10 mouse cellular contexts compared by ENCODE assay signal in the genomic region with DNA sequence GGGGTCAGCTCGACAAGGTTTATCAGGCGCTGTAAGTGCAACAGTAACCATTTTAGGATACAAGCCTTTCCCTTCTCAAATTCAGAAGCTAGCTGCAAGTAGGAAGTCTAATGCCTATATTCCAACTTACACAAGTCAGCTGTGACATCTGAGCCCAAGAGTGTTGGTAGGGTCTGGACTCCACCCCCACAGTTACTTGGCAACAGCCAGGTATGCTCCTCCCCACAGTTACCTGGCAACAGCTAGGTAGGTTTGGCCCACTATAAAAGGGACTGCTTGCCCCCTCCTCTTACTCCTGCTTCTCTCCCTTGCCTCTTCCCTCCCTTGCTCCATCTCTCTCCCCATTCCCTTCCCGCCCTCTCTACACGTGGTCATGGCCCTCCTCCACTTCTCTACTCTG. TPM values are rescaled to one million over a fixed set of nuclear protein-coding genes. Genes with fewer than 3 reads are reported as not detected.
A peak's percentile ranks its signal among the peaks of the same experiment; 100 is the strongest.
DNase-seq lines count a peak whose midpoint lies in the region; ATAC-seq and TF ChIP-seq lines count a peak whose summit lies in the region.
"Had no signal": no experiment of that assay in that cellular context is flagged by ENCODE, and none has a peak within 500 bp of the region (broad histone marks: within the 10 kb centered on the region; RNA-seq: fewer than 3 reads in every experiment).

No protein-coding gene starts in this region.

- no peak overlapping the region for H3K9ac ChIP-seq in lung, embryonic 14.5 days
- H3K9ac ChIP-seq in lung, postnatal 0 days (replicated peaks; ENCODE audit: low read depth): no peak overlapping the region
- no peak overlapping the region; the same call in 1 of the 2 replicates for H3K9ac ChIP-seq in limb, embryonic 12.5 days (replicated peaks)
- H3K9ac ChIP-seq in neural tube, embryonic 15.5 days (replicated peaks): no peak overlapping the region

- peaks cover 25% of the 10 kb centered on the region for H3K36me3 ChIP-seq in lung, embryonic 14.5 days (ENCODE audit: insufficient read depth)
- no peaks in the 10 kb centered on the region for H3K36me3 ChIP-seq in lung, postnatal 0 days (ENCODE audit: insufficient read depth, low read length)
- peaks cover 43% of the 10 kb centered on the region for H3K36me3 ChIP-seq in forebrain, embryonic 10.5 days (replicated peaks)
- H3K36me3 ChIP-seq in limb, embryonic 12.5 days: peaks cover 36% of the 10 kb centered on the region
- peaks cover 27% of the 10 kb centered on the region for H3K36me3 ChIP-seq in neural tube, embryonic 15.5 days

- no peak for DNase-seq in lung, embryonic 14.5 days
- no peak for DNase-seq in lung, postnatal 0 days (ENCODE audit: low spot score)
- no peak for DNase-seq in forebrain, embryonic 10.5 days (ENCODE audit: extremely low spot score, low spot score)
- DNase-seq in thymus, postnatal 36 days: no peak
- DNase-seq in spleen, postnatal 10 days (ENCODE audit: low spot score in 2 of 2): no peak
- DNase-seq: kidney, adult 11 months; lung, postnatal 4 days had no signal

- peak overlapping the region; percentile 86; the same call in 1 of the 2 replicates for H3K4me3 ChIP-seq in lung, embryonic 14.5 days (ENCODE audit: low read depth, low read length)
- H3K4me3 ChIP-seq in lung, postnatal 0 days (ENCODE audit: low read depth, low read length): no peak overlapping the region
- peak overlapping the region; percentile 88 for H3K4me3 ChIP-seq in forebrain, embryonic 10.5 days
- H3K4me3 ChIP-seq in limb, embryonic 12.5 days (replicated peaks): peak overlapping the region; percentile 80
- 0 out of 2 replicates have a peak overlapping the region, but pooled peaks have one; percentile 91 for H3K4me3 ChIP-seq in neural tube, embryonic 15.5 days (replicated peaks)

- no peaks in the 10 kb centered on the region for H3K9me3 ChIP-seq in lung, embryonic 14.5 days (ENCODE audit: low read depth, low read length)
- H3K9me3 ChIP-seq in lung, postnatal 0 days (ENCODE audit: low read length): no peaks in the 10 kb centered on the region
- H3K9me3 ChIP-seq in forebrain, embryonic 10.5 days: no peaks in the 10 kb centered on the region
- H3K9me3 ChIP-seq in limb, embryonic 12.5 days: no peaks in the 10 kb centered on the region
- no peaks in the 10 kb centered on the region for H3K9me3 ChIP-seq in neural tube, embryonic 15.5 days (replicated peaks)

- H3K4me1 ChIP-seq in lung, embryonic 14.5 days (ENCODE audit: insufficient read depth): peaks cover 6% of the 10 kb centered on the region; the same call in 1 of the 2 replicates
- 0 out of 2 replicates have a peak, but pooled peaks cover 4% of the 10 kb centered on the region for H3K4me1 ChIP-seq in lung, postnatal 0 days (ENCODE audit: insufficient read depth, low read depth, low read length)
- peaks cover 27% of the 10 kb centered on the region for H3K4me1 ChIP-seq in forebrain, embryonic 10.5 days
- H3K4me1 ChIP-seq in limb, embryonic 12.5 days (replicated peaks): peaks cover 12% of the 10 kb centered on the region
- peaks cover 19% of the 10 kb centered on the region for H3K4me1 ChIP-seq in neural tube, embryonic 15.5 days

- peak overlapping the region; percentile 86 for H3K4me2 ChIP-seq in lung, embryonic 14.5 days
- H3K4me2 ChIP-seq in lung, postnatal 0 days (replicated peaks; ENCODE audit: low read depth, low read length): no peak overlapping the region
- H3K4me2 ChIP-seq in limb, embryonic 12.5 days: peak overlapping the region; percentile 82
- H3K4me2 ChIP-seq in neural tube, embryonic 15.5 days: peak overlapping the region; percentile 57

- no peak overlapping the region for H3K27ac ChIP-seq in lung, embryonic 14.5 days (ENCODE audit: low read depth)
- no peak overlapping the region for H3K27ac ChIP-seq in lung, postnatal 0 days (ENCODE audit: low read length)
- H3K27ac ChIP-seq in forebrain, embryonic 10.5 days: no peak overlapping the region
- H3K27ac ChIP-seq in limb, embryonic 12.5 days: no peak overlapping the region
- no peak overlapping the region for H3K27ac ChIP-seq in neural tube, embryonic 15.5 days (replicated peaks)

- no peaks in the 10 kb centered on the region for H3K27me3 ChIP-seq in lung, embryonic 14.5 days (ENCODE audit: insufficient read depth, low read length)
- no peaks in the 10 kb centered on the region for H3K27me3 ChIP-seq in lung, postnatal 0 days (replicated peaks; ENCODE audit: insufficient read depth, low read length)
- no peaks in the 10 kb centered on the region for H3K27me3 ChIP-seq in forebrain, embryonic 10.5 days (ENCODE audit: poor library complexity, severe bottlenecking)
- H3K27me3 ChIP-seq in limb, embryonic 12.5 days: no peaks in the 10 kb centered on the region
- no peaks in the 10 kb centered on the region for H3K27me3 ChIP-seq in neural tube, embryonic 15.5 days (replicated peaks)

- TF ChIP-seq EP300 in lung, postnatal 0 days (IDR thresholded peaks at IDR 0.05): no peak

- no peak for ATAC-seq in lung, embryonic 14.5 days (ENCODE audit: insufficient read depth)
- no peak for ATAC-seq in lung, postnatal 0 days
- ATAC-seq in limb, embryonic 12.5 days (ENCODE audit: insufficient number of reproducible peaks, insufficient read depth, low FRiP score, low TSS enrichment, low read depth): no peak
- ATAC-seq in neural tube, embryonic 15.5 days (ENCODE audit: low FRiP score): no peak
- ATAC-seq in megakaryocyte progenitor cell, adult 5-6 weeks (replicated peaks; ENCODE audit: poor library complexity): no peak

- no peak for TF ChIP-seq CTCF in lung, embryonic 14.5 days (IDR thresholded peaks at IDR 0.05; ENCODE audit: low read depth)
- no peak for TF ChIP-seq CTCF in lung, postnatal 0 days (IDR thresholded peaks at IDR 0.05)

- 56% methylated on average over 4 of the region's 4 CpGs for WGBS in lung, embryonic 14.5 days
- WGBS in lung, postnatal 0 days: 57% methylated on average over 4 of the region's 4 CpGs
- WGBS in forebrain, embryonic 10.5 days: 68% methylated on average over 4 of the region's 4 CpGs
- 71% methylated on average over 4 of the region's 4 CpGs for WGBS in limb, embryonic 12.5 days
- 66% methylated on average over 4 of the region's 4 CpGs for WGBS in neural tube, embryonic 15.5 days

RNA-seq across cellular contexts. Expression of a gene that starts 1.6 kb away (rescaled TPM):
- 22.8 and 26.7 TPM in 2 replicates for polyA plus RNA-seq in lung, embryonic 14.5 days (2014; fragmentation: Nextera tagmentation; extraction: Ambion mirVana)
- 6.8 and 7.5 TPM in 2 replicates for polyA plus RNA-seq in lung, postnatal 0 days (2015; fragmentation: Nextera tagmentation; extraction: Ambion mirVana)
- 35.6 and 36.7 TPM in 2 replicates for polyA plus RNA-seq in forebrain, embryonic 10.5 days (2016; fragmentation: Nextera tagmentation; extraction: Ambion mirVana)
- 34.5 and 35.7 TPM in 2 replicates for polyA plus RNA-seq in limb, embryonic 12.5 days (2016; fragmentation: Nextera tagmentation; extraction: Ambion mirVana)
- 31.0 and 34.5 TPM in 2 replicates for polyA plus RNA-seq in neural tube, embryonic 15.5 days (2015; fragmentation: Nextera tagmentation; extraction: Ambion mirVana)
- total RNA-seq in megakaryocyte progenitor cell, adult 5-6 weeks (2015): 22.8 and 29.0 TPM in 2 replicates
- 9.1 and 14.2 TPM in 2 replicates for total RNA-seq in megakaryocyte progenitor cell, adult 5-6 weeks (2017)

RNA-seq across cellular contexts. Expression of a gene that starts 18.5 kb away (rescaled TPM):
- polyA plus RNA-seq in lung, embryonic 14.5 days (2014; fragmentation: Nextera tagmentation; extraction: Ambion mirVana): 9.5 and 9.7 TPM in 2 replicates
- 2.1 and 2.3 TPM in 2 replicates for polyA plus RNA-seq in lung, postnatal 0 days (2015; fragmentation: Nextera tagmentation; extraction: Ambion mirVana)
- polyA plus RNA-seq in forebrain, embryonic 10.5 days (2016; fragmentation: Nextera tagmentation; extraction: Ambion mirVana): 7.4 and 7.5 TPM in 2 replicates
- polyA plus RNA-seq in limb, embryonic 12.5 days (2016; fragmentation: Nextera tagmentation; extraction: Ambion mirVana): 10.8 and 11.4 TPM in 2 replicates
- 4.9 and 5.6 TPM in 2 replicates for polyA plus RNA-seq in neural tube, embryonic 15.5 days (2015; fragmentation: Nextera tagmentation; extraction: Ambion mirVana)
- total RNA-seq in megakaryocyte progenitor cell, adult 5-6 weeks (2015): 17.0 and 18.7 TPM in 2 replicates
- total RNA-seq in megakaryocyte progenitor cell, adult 5-6 weeks (2017): 20.6 and 25.7 TPM in 2 replicates

RNA-seq across cellular contexts. Expression of a gene that starts 34.1 kb away (rescaled TPM):
- polyA plus RNA-seq in lung, embryonic 14.5 days (2014; fragmentation: Nextera tagmentation; extraction: Ambion mirVana): 69.5 and 81.2 TPM in 2 replicates
- polyA plus RNA-seq in lung, postnatal 0 days (2015; fragmentation: Nextera tagmentation; extraction: Ambion mirVana): 45.3 and 45.5 TPM in 2 replicates
- polyA plus RNA-seq in forebrain, embryonic 10.5 days (2016; fragmentation: Nextera tagmentation; extraction: Ambion mirVana): 70.5 and 71.1 TPM in 2 replicates
- polyA plus RNA-seq in limb, embryonic 12.5 days (2016; fragmentation: Nextera tagmentation; extraction: Ambion mirVana): 85.4 and 85.7 TPM in 2 replicates
- 72.1 and 78.5 TPM in 2 replicates for polyA plus RNA-seq in neural tube, embryonic 15.5 days (2015; fragmentation: Nextera tagmentation; extraction: Ambion mirVana)
- 52.5 and 59.4 TPM in 2 replicates for total RNA-seq in megakaryocyte progenitor cell, adult 5-6 weeks (2015)
- total RNA-seq in megakaryocyte progenitor cell, adult 5-6 weeks (2017): 79.3 and 80.0 TPM in 2 replicates

RNA-seq across cellular contexts. Expression of a gene that starts 34.6 kb away (rescaled TPM):
- 0.37 and 0.58 TPM in 2 replicates for polyA plus RNA-seq in lung, embryonic 14.5 days (2014; fragmentation: Nextera tagmentation; extraction: Ambion mirVana)
- polyA plus RNA-seq in lung, postnatal 0 days (2015; fragmentation: Nextera tagmentation; extraction: Ambion mirVana): 0.04 and 0.08 TPM in 2 replicates
- polyA plus RNA-seq in forebrain, embryonic 10.5 days (2016; fragmentation: Nextera tagmentation; extraction: Ambion mirVana): 9.1 and 15.8 TPM in 2 replicates
- polyA plus RNA-seq in limb, embryonic 12.5 days (2016; fragmentation: Nextera tagmentation; extraction: Ambion mirVana): 0.40 and 2.2 TPM in 2 replicates
- polyA plus RNA-seq in neural tube, embryonic 15.5 days (2015; fragmentation: Nextera tagmentation; extraction: Ambion mirVana): 385 and 491 TPM in 2 replicates
- 0.22 TPM in 1 of 2 replicates, not detected in the other for total RNA-seq in megakaryocyte progenitor cell, adult 5-6 weeks (2015)
- total RNA-seq in megakaryocyte progenitor cell, adult 5-6 weeks (2017): not detected in 2 replicates

RNA-seq across cellular contexts. Expression of a gene that starts 41.4 kb away (rescaled TPM):
- polyA plus RNA-seq in lung, embryonic 14.5 days (2014; fragmentation: Nextera tagmentation; extraction: Ambion mirVana): 956 and 1,068 TPM in 2 replicates
- 1,028 and 1,084 TPM in 2 replicates for polyA plus RNA-seq in lung, postnatal 0 days (2015; fragmentation: Nextera tagmentation; extraction: Ambion mirVana)
- polyA plus RNA-seq in forebrain, embryonic 10.5 days (2016; fragmentation: Nextera tagmentation; extraction: Ambion mirVana): 1,021 and 1,042 TPM in 2 replicates
- 1,343 and 1,446 TPM in 2 replicates for polyA plus RNA-seq in limb, embryonic 12.5 days (2016; fragmentation: Nextera tagmentation; extraction: Ambion mirVana)
- polyA plus RNA-seq in neural tube, embryonic 15.5 days (2015; fragmentation: Nextera tagmentation; extraction: Ambion mirVana): 1,500 and 1,925 TPM in 2 replicates
- total RNA-seq in megakaryocyte progenitor cell, adult 5-6 weeks (2015): 483 and 581 TPM in 2 replicates
- total RNA-seq in megakaryocyte progenitor cell, adult 5-6 weeks (2017): 452 and 544 TPM in 2 replicates
